Mouse (Mus musculus) forebrain, embryonic 12.5 days (tissue): Measurements from ENCODE around the gene Sh3bp5l. TPM values are rescaled to one million over a fixed set of nuclear protein-coding genes. Genes with fewer than 3 reads are reported as not detected.

Experiments
- ATAC-seq: fragments of 200-750 bp; cut with Nextera tagmentation; 2 replicates; pipeline ENCODE4 v1.8.0; 2017; ENCODE audit warnings: moderate TSS enrichment; ENCODE audit not compliant: low FRiP score
- H3K27ac ChIP-seq: fragments of 300-500 bp; sonication (generic); 2 replicates; pipeline ENCODE4 v1.5.1; 2016; ENCODE audit warnings: mild to moderate bottlenecking
- H3K27me3 ChIP-seq: fragments of 300-500 bp; sonication (generic); 2 replicates; pipeline ENCODE4 v1.6.1; 2016; ENCODE audit warnings: mild to moderate bottlenecking
- H3K36me3 ChIP-seq: fragments of 300-500 bp; sonication (generic); replicated peaks from 2 replicates; pipeline ENCODE4 v1.6.1; 2016; ENCODE audit warnings: mild to moderate bottlenecking
- H3K4me1 ChIP-seq: fragments of 300-500 bp; sonication (generic); 2 replicates; pipeline ENCODE4 v1.6.1; 2016
- H3K4me2 ChIP-seq: fragments of 300-500 bp; sonication (generic); 2 replicates; pipeline ENCODE4 v1.6.1; 2016; ENCODE audit warnings: mild to moderate bottlenecking, moderate library complexity
- H3K4me3 ChIP-seq: fragments of 300-500 bp; sonication (generic); replicated peaks from 2 replicates; pipeline ENCODE4 v1.5.1; 2016; ENCODE audit warnings: mild to moderate bottlenecking
- H3K9ac ChIP-seq: fragments of 300-500 bp; sonication (generic); 2 replicates; pipeline ENCODE4 v1.6.1; 2016; ENCODE audit warnings: mild to moderate bottlenecking
- H3K9me3 ChIP-seq: fragments of 300-500 bp; sonication (generic); 2 replicates; pipeline ENCODE4 v1.6.1; 2016
- WGBS: fragments of 180-500 bp; shearing (Covaris S2); methylation state at CpG from one replicate; pipeline ENCODE4 v1.1.7; 2016; 5-methylcytosine and 5-hydroxymethylcytosine counted together
- polyA plus RNA-seq: library from polyadenylated mRNA; unstranded; fragments of >200 nt; fragmentation: Nextera tagmentation; extraction: Ambion mirVana; gene quantifications from 2 replicates; pipeline ENCODE4 v1.2.1, GENCODE M21; 2016

The Sh3bp5l gene
- 45.2 and 51.0 TPM in 2 replicates for polyA plus RNA-seq

GRCm38 (mm10) chr11:58330276-58331148 is at the start of gene Sh3bp5l, which contains the start of gene Zfp672:
Gene Sh3bp5l, plus strand, starts transcription at chr11:58330724.
Gene Zfp672, minus strand, starts transcription at chr11:58330339.
- Histone ChIP-seq H3K4me3 (peak within 1 kb of the TSS; percentile 89), H3K27me3 (no peaks in the 10 kb centered on the region), H3K9ac (peak within 1 kb of the TSS; percentile 86), H3K9me3 (no peaks in the 10 kb centered on the region), H3K36me3 (peaks cover 32% of the 10 kb centered on the region), H3K4me2 (peak within 1 kb of the TSS; percentile 83), H3K4me1 (peaks cover 39% of the 10 kb centered on the region), H3K27ac (peak within 1 kb of the TSS; percentile 72)
- ATAC-seq: peak; percentile 94
- WGBS: under 1% methylated on average over 52 of the region's 52 CpGs

- Histone ChIP-seq H3K27ac (no peak overlapping the region), H3K9ac (no peak overlapping the region), H3K4me1 (no peaks in the 10 kb centered on the region), H3K9me3 (no peaks in the 10 kb centered on the region), H3K27me3 (0 out of 2 replicates have a peak, but pooled peaks cover 6% of the 10 kb centered on the region), H3K4me3 (no peak overlapping the region), H3K4me2 (no peak overlapping the region), H3K36me3 (no peaks in the 10 kb centered on the region)
- no peak for ATAC-seq
- WGBS: 83% methylated on average over 13 of the region's 13 CpGs
Measured at GRCm38 (mm10) chr11:58281970-58282496, 48.5 kb upstream of the Sh3bp5l start.

- no peak for ATAC-seq
Measured at GRCm38 (mm10) chr11:58282518-58282917, 48.0 kb upstream of the Sh3bp5l start.

GRCm38 (mm10) chr11:58289992-58290682 is 40.4 kb upstream of the Sh3bp5l start:
- Histone ChIP-seq H3K36me3 (no peaks in the 10 kb centered on the region), H3K4me2 (no peak overlapping the region), H3K4me1 (no peaks in the 10 kb centered on the region), H3K9ac (no peak overlapping the region), H3K4me3 (no peak overlapping the region), H3K9me3 (no peaks in the 10 kb centered on the region), H3K27me3 (0 out of 2 replicates have a peak, but pooled peaks cover 2% of the 10 kb centered on the region), H3K27ac (no peak overlapping the region)
- whole genome bisulfite sequencing: 79% methylated on average over 9 of the region's 9 CpGs
- ATAC-seq: no peak

More at GRCm38 (mm10) chr11:58282518-58282917, 48.0 kb upstream of the Sh3bp5l start:
- no peaks in the 10 kb centered on the region for H3K4me1 ChIP-seq
- H3K36me3 ChIP-seq: no peaks in the 10 kb centered on the region
- H3K4me2 ChIP-seq: no peak overlapping the region
- WGBS: 90% methylated on average over 5 of the region's 5 CpGs
- 0 out of 2 replicates have a peak, but pooled peaks cover 6% of the 10 kb centered on the region for H3K27me3 ChIP-seq
- no peak overlapping the region for H3K9ac ChIP-seq
- no peaks in the 10 kb centered on the region for H3K9me3 ChIP-seq
- no peak overlapping the region for H3K4me3 ChIP-seq
- H3K27ac ChIP-seq: no peak overlapping the region

- no peak for ATAC-seq
Measured at GRCm38 (mm10) chr11:58290812-58291211, 39.7 kb upstream of the Sh3bp5l start.

GRCm38 (mm10) chr11:58292791-58293190 is 37.7 kb upstream of the Sh3bp5l start:
- WGBS: 56% methylated on average over 4 of the region's 4 CpGs
- Histone ChIP-seq H3K9me3 (no peaks in the 10 kb centered on the region), H3K27me3 (0 out of 2 replicates have a peak, but pooled peaks cover 2% of the 10 kb centered on the region), H3K4me3 (no peak overlapping the region), H3K4me2 (no peak overlapping the region), H3K27ac (no peak overlapping the region), H3K4me1 (no peaks in the 10 kb centered on the region), H3K36me3 (no peaks in the 10 kb centered on the region), H3K9ac (no peak overlapping the region)
- ATAC-seq: no peak

More at GRCm38 (mm10) chr11:58290812-58291211, 39.7 kb upstream of the Sh3bp5l start:
- Histone ChIP-seq H3K4me1 (no peaks in the 10 kb centered on the region), H3K36me3 (no peaks in the 10 kb centered on the region), H3K27ac (no peak overlapping the region), H3K9ac (no peak overlapping the region), H3K4me3 (no peak overlapping the region), H3K9me3 (no peaks in the 10 kb centered on the region), H3K27me3 (0 out of 2 replicates have a peak, but pooled peaks cover 2% of the 10 kb centered on the region), H3K4me2 (no peak overlapping the region)
- 82% methylated on average over 4 of the region's 4 CpGs for WGBS

GRCm38 (mm10) chr11:58297396-58297795 is 33.1 kb upstream of the Sh3bp5l start:
- WGBS: 35% methylated on average over 6 of the region's 6 CpGs
- no peaks in the 10 kb centered on the region for H3K9me3 ChIP-seq
- H3K9ac ChIP-seq: no peak overlapping the region
- no peaks in the 10 kb centered on the region for H3K27me3 ChIP-seq
- H3K27ac ChIP-seq: no peak overlapping the region
- ATAC-seq: no peak
- H3K4me1 ChIP-seq: no peaks in the 10 kb centered on the region; the same call in 1 of the 2 replicates
- H3K4me3 ChIP-seq: no peak overlapping the region
- no peaks in the 10 kb centered on the region for H3K36me3 ChIP-seq
- no peak overlapping the region for H3K4me2 ChIP-seq

- peak overlapping the region; percentile 60 for H3K4me3 ChIP-seq
- no peaks in the 10 kb centered on the region for H3K36me3 ChIP-seq
- H3K4me1 ChIP-seq: peaks cover 5% of the 10 kb centered on the region
- no peaks in the 10 kb centered on the region for H3K9me3 ChIP-seq
- 0 out of 2 replicates have a peak overlapping the region, but pooled peaks have one; percentile 38 for H3K27ac ChIP-seq
- H3K4me2 ChIP-seq: peak overlapping the region; percentile 49
- no peak for ATAC-seq
- 14% methylated on average over 13 of the region's 13 CpGs for WGBS
- H3K27me3 ChIP-seq: no peaks in the 10 kb centered on the region
- no peak overlapping the region for H3K9ac ChIP-seq
Measured at GRCm38 (mm10) chr11:58301057-58301456, 29.5 kb upstream of the Sh3bp5l start.

GRCm38 (mm10) chr11:58301837-58302754 is 28.4 kb upstream of the Sh3bp5l start:
- ATAC-seq: peak; percentile 89
- peak overlapping the region; percentile 57 for H3K4me2 ChIP-seq
- WGBS: under 1% methylated on average over 36 of the region's 36 CpGs
- H3K4me1 ChIP-seq: peaks cover 8% of the 10 kb centered on the region
- no peaks in the 10 kb centered on the region for H3K9me3 ChIP-seq
- peak overlapping the region; percentile 60 for H3K4me3 ChIP-seq
- H3K9ac ChIP-seq: peak overlapping the region; percentile 59
- no peaks in the 10 kb centered on the region for H3K27me3 ChIP-seq
- H3K36me3 ChIP-seq: no peaks in the 10 kb centered on the region
- peak overlapping the region; percentile 90 for H3K27ac ChIP-seq

GRCm38 (mm10) chr11:58302774-58303445 is 27.6 kb upstream of the Sh3bp5l start:
- Histone ChIP-seq H3K36me3 (no peaks in the 10 kb centered on the region), H3K27ac (peak overlapping the region; percentile 90), H3K4me2 (peak overlapping the region; percentile 57), H3K4me1 (peaks cover 15% of the 10 kb centered on the region), H3K9me3 (no peaks in the 10 kb centered on the region), H3K9ac (peak overlapping the region; percentile 59), H3K4me3 (peak overlapping the region; percentile 60), H3K27me3 (peaks cover under 1% of the 10 kb centered on the region; the same call in 1 of the 2 replicates)
- WGBS: under 1% methylated on average over 26 of the region's 26 CpGs
- peak; percentile 36; the same call in 1 of the 2 replicates for ATAC-seq

GRCm38 (mm10) chr11:58303594-58303993 is 26.9 kb upstream of the Sh3bp5l start:
- peaks cover 3% of the 10 kb centered on the region; the same call in 1 of the 2 replicates for H3K27me3 ChIP-seq
- no peaks in the 10 kb centered on the region for H3K36me3 ChIP-seq
- 11% methylated on average over 7 of the region's 7 CpGs for WGBS
- H3K27ac ChIP-seq: 0 out of 2 replicates have a peak overlapping the region, but pooled peaks have one; percentile 53
- no peaks in the 10 kb centered on the region for H3K9me3 ChIP-seq
- ATAC-seq: no peak
- H3K9ac ChIP-seq: no peak overlapping the region
- peak overlapping the region; percentile 18 for H3K4me3 ChIP-seq
- peak overlapping the region; percentile 57 for H3K4me2 ChIP-seq
- H3K4me1 ChIP-seq: peaks cover 18% of the 10 kb centered on the region
